Mouse (Mus musculus): ENCODE measurements around the gene Cpn2. TPM values are rescaled to one million over a fixed set of nuclear protein-coding genes. Genes with fewer than 3 reads are reported as not detected.
A peak's percentile ranks its signal among the peaks of the same experiment; 100 is the strongest.

Cpn2 gene
- total and polyA plus RNA-seq, 3 experiments, result 0.16 TPM; not detected in 2

GRCm38 (mm10) chr16:30238791-30239190 lies 28.5 kb downstream of the Cpn2 start:
- DNase-seq (ENCODE audit: low spot score), result no peak
- H3K9me3 ChIP-seq (replicated peaks), result no peaks in the 10 kb centered on the region
- H3K4me3 ChIP-seq (ENCODE audit: low read depth, low read length), result no peak overlapping the region
- peaks cover 72% of the 10 kb centered on the region for H3K27me3 ChIP-seq (ENCODE audit: insufficient read depth, low read length)
- no peak for ATAC-seq (ENCODE audit: extremely low read depth, insufficient number of reproducible peaks, low FRiP score, poor library complexity, severe bottlenecking)
- peaks cover 23% of the 10 kb centered on the region for H3K4me1 ChIP-seq (ENCODE audit: insufficient read depth, low read depth, low read length)
- H3K36me3 ChIP-seq (replicated peaks), result no peaks in the 10 kb centered on the region
- no peak for TF ChIP-seq POLR2AphosphoS5 (IDR thresholded peaks at IDR 0.05; ENCODE audit: insufficient replicate concordance, low read depth, low read length)
- TF ChIP-seq CTCF (IDR thresholded peaks at IDR 0.05; ENCODE audit: low read depth, low read length), result no peak
- no peak for TF ChIP-seq GATA2 (IDR thresholded peaks at IDR 0.05; ENCODE audit: borderline replicate concordance, low read depth, low read length)
- TF ChIP-seq TAL1 (conservative IDR thresholded peaks at IDR 0.05; ENCODE audit: low read depth, low read length), result no peak
- no peak for TF ChIP-seq GATA1 (IDR thresholded peaks at IDR 0.05; ENCODE audit: borderline replicate concordance, low read length)

DNA sequence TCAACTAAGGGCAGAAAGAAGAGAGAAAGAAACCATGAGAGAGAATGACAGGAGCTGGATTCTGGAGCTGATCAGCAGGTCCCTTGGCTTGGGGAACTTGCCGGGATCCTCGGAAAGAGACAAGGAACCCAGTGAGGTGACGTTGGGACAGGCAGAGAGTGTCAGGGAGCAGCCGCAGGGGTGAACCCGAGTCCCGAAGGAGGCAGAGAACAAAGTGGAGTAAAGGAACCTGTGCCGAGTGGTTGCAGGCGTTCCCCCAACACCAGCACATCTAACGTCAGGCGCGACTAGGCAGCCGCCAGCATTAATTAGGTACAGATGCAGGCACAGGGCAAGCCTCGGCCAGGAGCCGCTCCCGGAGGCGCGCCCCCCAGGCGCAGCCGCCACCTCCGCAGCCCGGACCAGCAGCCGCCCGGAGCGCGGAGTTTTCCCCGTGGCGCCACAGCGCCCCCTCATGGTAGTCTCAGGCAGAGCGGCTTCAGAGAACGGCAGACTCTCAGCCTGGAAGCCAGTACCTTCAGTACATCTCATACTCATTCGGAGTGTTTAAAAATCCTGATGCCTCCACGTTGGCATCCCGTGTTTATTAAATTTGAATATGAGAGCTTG lies 31.1 kb downstream of the Cpn2 start:
- peak overlapping the region; percentile 68; the same call in 1 of the 2 replicates for H3K4me3 ChIP-seq (ENCODE audit: low read depth, low read length)
- H3K9me3 ChIP-seq (replicated peaks), result no peaks in the 10 kb centered on the region
- peaks cover 74% of the 10 kb centered on the region for H3K27me3 ChIP-seq (ENCODE audit: insufficient read depth, low read length)
- no peaks in the 10 kb centered on the region for H3K36me3 ChIP-seq (replicated peaks)
- ATAC-seq (ENCODE audit: extremely low read depth, insufficient number of reproducible peaks, low FRiP score, poor library complexity, severe bottlenecking), result no peak
- peak; percentile 74 for DNase-seq (ENCODE audit: low spot score)
- peaks cover 23% of the 10 kb centered on the region for H3K4me1 ChIP-seq (ENCODE audit: insufficient read depth, low read depth, low read length)
- TF ChIP-seq CTCF (IDR thresholded peaks at IDR 0.05; ENCODE audit: low read depth, low read length) (peak; percentile 86), GATA2 (IDR thresholded peaks at IDR 0.05; ENCODE audit: borderline replicate concordance, low read depth, low read length) (no peak)

DNA sequence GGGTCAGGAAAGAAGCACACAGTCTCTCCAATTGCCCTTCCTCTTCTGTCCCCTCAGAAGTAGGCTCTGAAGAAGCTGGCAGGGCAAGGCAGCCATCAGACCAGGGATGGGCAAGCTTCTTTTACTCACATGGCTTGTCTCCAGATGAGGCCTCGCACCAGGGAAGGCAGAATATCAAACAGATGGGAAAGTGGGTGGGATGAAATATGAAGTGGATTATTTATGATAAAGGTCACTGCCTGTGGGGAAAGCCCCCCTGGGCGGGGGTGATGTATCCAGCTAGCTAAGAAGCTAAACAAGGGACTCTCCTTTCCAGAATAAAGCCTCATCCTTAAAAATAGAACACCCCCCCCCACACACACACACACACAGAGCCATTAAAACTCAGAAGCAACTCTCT lies 31.7 kb downstream of the Cpn2 start:
- TF ChIP-seq GATA1 (IDR thresholded peaks at IDR 0.05; ENCODE audit: borderline replicate concordance, low read length), result no peak
- no peak for TF ChIP-seq POLR2AphosphoS5 (IDR thresholded peaks at IDR 0.05; ENCODE audit: insufficient replicate concordance, low read depth, low read length)
- no peak for TF ChIP-seq GATA2 (IDR thresholded peaks at IDR 0.05; ENCODE audit: borderline replicate concordance, low read depth, low read length)
- TF ChIP-seq CTCF (IDR thresholded peaks at IDR 0.05; ENCODE audit: low read depth, low read length), result no peak
- no peak for TF ChIP-seq TAL1 (conservative IDR thresholded peaks at IDR 0.05; ENCODE audit: low read depth, low read length)
- Histone ChIP-seq H3K4me1 (ENCODE audit: insufficient read depth, low read depth, low read length) (peaks cover 23% of the 10 kb centered on the region), H3K36me3 (replicated peaks) (no peaks in the 10 kb centered on the region), H3K9me3 (replicated peaks) (no peaks in the 10 kb centered on the region), H3K27me3 (ENCODE audit: insufficient read depth, low read length) (peaks cover 70% of the 10 kb centered on the region), H3K4me3 (ENCODE audit: low read depth, low read length) (0 out of 2 replicates have a peak overlapping the region, but pooled peaks have one; percentile 68)
- ATAC-seq (ENCODE audit: extremely low read depth, insufficient number of reproducible peaks, low FRiP score, poor library complexity, severe bottlenecking) (no peak), DNase-seq (ENCODE audit: low spot score) (no peak)

GRCm38 (mm10) chr16:30234636-30235546 lies 32.4 kb downstream of the Cpn2 start:
- Histone ChIP-seq H3K27me3 (ENCODE audit: insufficient read depth, low read length) (peaks cover 71% of the 10 kb centered on the region), H3K4me3 (ENCODE audit: low read depth, low read length) (no peak overlapping the region)
- ATAC-seq (ENCODE audit: extremely low read depth, insufficient number of reproducible peaks, low FRiP score, poor library complexity, severe bottlenecking), result no peak

DNA sequence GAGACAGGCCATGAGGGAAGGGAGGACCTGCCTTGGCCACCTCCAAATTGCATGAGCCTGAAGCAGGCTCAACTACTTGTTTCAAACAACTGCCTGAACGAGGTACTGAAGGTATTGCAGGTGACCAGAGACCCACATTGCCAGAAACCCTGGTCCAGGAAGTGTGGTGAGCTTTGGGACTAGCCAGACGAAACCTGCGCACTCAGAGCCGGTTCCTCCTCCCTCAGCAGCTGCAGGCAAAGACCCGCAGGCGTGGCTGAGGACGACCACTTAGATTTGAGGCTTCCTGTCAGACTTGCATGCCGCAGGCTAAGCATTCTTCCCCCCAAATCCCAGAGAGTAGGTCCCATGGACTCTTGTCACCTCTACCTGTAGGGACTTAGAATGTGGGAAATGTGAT lies 33.2 kb downstream of the Cpn2 start:
- no peaks in the 10 kb centered on the region for H3K36me3 ChIP-seq (replicated peaks)
- DNase-seq (ENCODE audit: low spot score) (no peak), ATAC-seq (ENCODE audit: extremely low read depth, insufficient number of reproducible peaks, low FRiP score, poor library complexity, severe bottlenecking) (no peak)
- H3K4me3 ChIP-seq (ENCODE audit: low read depth, low read length), result no peak overlapping the region
- peaks cover 76% of the 10 kb centered on the region for H3K27me3 ChIP-seq (ENCODE audit: insufficient read depth, low read length)
- TF ChIP-seq TAL1 (conservative IDR thresholded peaks at IDR 0.05; ENCODE audit: low read depth, low read length) (no peak), CTCF (IDR thresholded peaks at IDR 0.05; ENCODE audit: low read depth, low read length) (no peak), GATA2 (IDR thresholded peaks at IDR 0.05; ENCODE audit: borderline replicate concordance, low read depth, low read length) (no peak), GATA1 (IDR thresholded peaks at IDR 0.05; ENCODE audit: borderline replicate concordance, low read length) (no peak), POLR2AphosphoS5 (IDR thresholded peaks at IDR 0.05; ENCODE audit: insufficient replicate concordance, low read depth, low read length) (no peak)
- H3K9me3 ChIP-seq (replicated peaks), result no peaks in the 10 kb centered on the region
- H3K4me1 ChIP-seq (ENCODE audit: insufficient read depth, low read depth, low read length), result peaks cover 23% of the 10 kb centered on the region

More at GRCm38 (mm10) chr16:30234636-30235546, 32.4 kb downstream of the Cpn2 start:
- Histone ChIP-seq H3K4me1 (ENCODE audit: insufficient read depth, low read depth, low read length) (peaks cover 23% of the 10 kb centered on the region), H3K36me3 (replicated peaks) (no peaks in the 10 kb centered on the region), H3K9me3 (replicated peaks) (no peaks in the 10 kb centered on the region)
- no peak for TF ChIP-seq TAL1 (conservative IDR thresholded peaks at IDR 0.05; ENCODE audit: low read depth, low read length)
- no peak for DNase-seq (ENCODE audit: low spot score)

- Histone ChIP-seq H3K27me3 (ENCODE audit: insufficient read depth, low read length) (peaks cover 76% of the 10 kb centered on the region), H3K36me3 (replicated peaks) (no peaks in the 10 kb centered on the region), H3K9me3 (replicated peaks) (no peaks in the 10 kb centered on the region), H3K4me3 (ENCODE audit: low read depth, low read length) (no peak overlapping the region), H3K4me1 (ENCODE audit: insufficient read depth, low read depth, low read length) (peaks cover 27% of the 10 kb centered on the region)
- ATAC-seq (ENCODE audit: extremely low read depth, insufficient number of reproducible peaks, low FRiP score, poor library complexity, severe bottlenecking) (no peak), DNase-seq (ENCODE audit: low spot score) (no peak)
- no peak for TF ChIP-seq POLR2AphosphoS5 (IDR thresholded peaks at IDR 0.05; ENCODE audit: insufficient replicate concordance, low read depth, low read length)
Observed at GRCm38 (mm10) chr16:30231882-30232604, 35.3 kb downstream of the Cpn2 start.
